Mouse (Mus musculus) erythroblast, embryonic 14.5 days (primary cell): ENCODE data around the gene Ctsd. TPM values are rescaled to one million over a fixed set of nuclear protein-coding genes. Genes with fewer than 3 reads are reported as not detected.

Experiments used
- H3K27me3 ChIP-seq: 2 replicates; pipeline ENCODE4 v1.6.1; 2012; ENCODE audit warnings: inconsistent platforms; ENCODE audit not compliant: control insufficient read depth
- H3K36me3 ChIP-seq: 2 replicates; pipeline ENCODE4 v1.6.1; 2012; ENCODE audit warnings: mild to moderate bottlenecking, inconsistent platforms; ENCODE audit not compliant: control insufficient read depth
- H3K4me1 ChIP-seq: 2 replicates; pipeline ENCODE4 v1.6.1; 2012; ENCODE audit warnings: inconsistent platforms; ENCODE audit not compliant: control insufficient read depth
- H3K4me3 ChIP-seq: replicated peaks from 2 replicates; pipeline ENCODE3; 2012; ENCODE audit warnings: moderate library complexity, mild to moderate bottlenecking, inconsistent platforms
- H3K9me3 ChIP-seq: 2 replicates; pipeline ENCODE4 v1.6.1; 2012; ENCODE audit warnings: low read length, inconsistent platforms, mixed read lengths; ENCODE audit not compliant: control insufficient read depth
- GATA1 ChIP-seq: IDR thresholded peaks from 2 replicates; pipeline ENCODE4 v1.6.1; 2012; ENCODE audit warnings: low read length, inconsistent platforms, mixed read lengths
- TAL1 ChIP-seq: IDR thresholded peaks from 3 replicates; pipeline ENCODE4 v1.6.1; 2012; ENCODE audit warnings: low read length, inconsistent platforms, mixed read lengths
- polyA plus RNA-seq: library from polyadenylated mRNA; stranded (reverse); fragments of >175 nt; gene quantifications from 2 replicates; pipeline ENCODE4 v1.2.3, GENCODE M21; 2012

Ctsd gene
- polyA plus RNA-seq, 1 experiment = 14.4 TPM

GRCm38 (mm10) chr7:142381175-142381574 is 6.7 kb downstream of the Ctsd start:
- Histone ChIP-seq H3K4me1 (peaks cover 100% of the 10 kb centered on the region), H3K4me3 (no peak overlapping the region), H3K36me3 (peaks cover 100% of the 10 kb centered on the region), H3K27me3 (no peaks in the 10 kb centered on the region), H3K9me3 (no peaks in the 10 kb centered on the region)
- TF ChIP-seq GATA1 = no peak

- TF ChIP-seq TAL1 = no peak
- TF ChIP-seq GATA1 = no peak
- Histone ChIP-seq H3K36me3 (peaks cover 100% of the 10 kb centered on the region), H3K9me3 (no peaks in the 10 kb centered on the region), H3K4me3 (no peak overlapping the region), H3K4me1 (peaks cover 100% of the 10 kb centered on the region), H3K27me3 (no peaks in the 10 kb centered on the region)
Observed at GRCm38 (mm10) chr7:142379186-142379585, 8.7 kb downstream of the Ctsd start.

- peaks cover 86% of the 10 kb centered on the region for H3K36me3 ChIP-seq
Observed at GRCm38 (mm10) chr7:142377233-142377925, 10.5 kb downstream of the Ctsd start.

DNA sequence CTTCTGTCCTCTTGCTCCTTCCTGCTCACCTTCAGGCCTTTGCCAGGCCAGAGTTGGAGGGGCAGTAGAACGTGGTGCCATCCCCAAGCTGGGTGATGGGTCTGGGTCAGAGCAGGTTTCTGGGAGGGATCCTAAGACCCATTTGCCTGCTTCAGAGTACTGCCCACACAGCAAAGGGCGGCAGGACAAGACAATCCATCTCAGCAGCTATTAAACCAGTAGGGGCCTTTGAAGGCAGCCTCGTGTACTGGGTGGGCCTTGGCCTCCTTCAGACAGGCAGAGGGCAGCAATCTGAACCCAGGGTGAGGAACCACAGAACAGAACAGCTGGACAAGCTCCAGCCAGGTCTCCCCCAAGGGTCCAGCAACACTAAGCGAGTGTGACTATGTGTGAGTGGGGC is 11.7 kb downstream of the Ctsd start:
- TF ChIP-seq TAL1 (no peak), GATA1 (no peak)
- peaks cover 87% of the 10 kb centered on the region for H3K4me1 ChIP-seq
- H3K4me3 ChIP-seq = no peak overlapping the region
- H3K9me3 ChIP-seq = peaks cover 4% of the 10 kb centered on the region; the same call in 1 of the 2 replicates
- peaks cover 26% of the 10 kb centered on the region for H3K27me3 ChIP-seq
- peaks cover 73% of the 10 kb centered on the region for H3K36me3 ChIP-seq

More at GRCm38 (mm10) chr7:142377233-142377925, 10.5 kb downstream of the Ctsd start:
- TF ChIP-seq GATA1 (peak; percentile 57), TAL1 (peak; percentile 80)
- H3K4me1 ChIP-seq = peaks cover 89% of the 10 kb centered on the region
- peaks cover 13% of the 10 kb centered on the region for H3K27me3 ChIP-seq
- peak overlapping the region; percentile 52 for H3K4me3 ChIP-seq
- no peaks in the 10 kb centered on the region for H3K9me3 ChIP-seq

- Histone ChIP-seq H3K27me3 (peaks cover 34% of the 10 kb centered on the region), H3K36me3 (peaks cover 65% of the 10 kb centered on the region), H3K4me3 (no peak overlapping the region), H3K4me1 (peaks cover 79% of the 10 kb centered on the region), H3K9me3 (peaks cover 4% of the 10 kb centered on the region; the same call in 1 of the 2 replicates)
- TF ChIP-seq GATA1 (no peak), TAL1 (no peak)
Observed at GRCm38 (mm10) chr7:142375261-142375724, 12.5 kb downstream of the Ctsd start.

DNA sequence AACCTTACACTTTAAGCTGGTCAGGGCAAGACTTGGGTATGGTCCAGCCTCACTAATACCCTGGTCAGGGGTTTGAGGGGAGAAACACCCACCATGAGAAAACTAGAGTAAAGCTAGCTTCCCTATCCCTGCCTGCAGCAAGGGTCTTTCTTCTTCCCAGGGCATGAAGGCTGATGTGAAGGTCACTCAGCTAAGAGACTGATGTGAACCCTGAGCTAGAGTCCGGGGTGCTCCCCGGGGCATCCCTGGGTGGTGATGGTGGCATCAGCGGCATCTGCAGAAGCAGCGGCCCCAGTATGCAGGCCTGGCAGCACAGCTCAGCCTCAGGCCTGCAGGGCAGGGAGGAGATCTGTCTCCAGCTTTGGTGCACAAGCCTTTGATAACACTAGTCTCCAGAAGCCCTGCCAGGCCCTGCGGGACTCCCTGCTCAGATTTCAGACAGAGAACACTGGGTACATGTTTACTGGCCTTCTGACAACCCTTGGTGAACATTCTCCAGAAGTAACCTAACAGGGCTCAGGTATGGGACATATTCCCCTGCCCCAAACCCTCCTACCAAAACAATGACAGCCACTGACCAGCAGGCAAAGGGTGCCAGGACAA is 13.3 kb downstream of the Ctsd start:
- Histone ChIP-seq H3K36me3 (peaks cover 57% of the 10 kb centered on the region), H3K9me3 (peaks cover 4% of the 10 kb centered on the region; the same call in 1 of the 2 replicates), H3K4me1 (peaks cover 75% of the 10 kb centered on the region), H3K27me3 (peaks cover 42% of the 10 kb centered on the region), H3K4me3 (no peak overlapping the region)
- TF ChIP-seq TAL1 = no peak
- no peak for TF ChIP-seq GATA1

- Histone ChIP-seq H3K36me3 (peaks cover 50% of the 10 kb centered on the region), H3K4me1 (peaks cover 68% of the 10 kb centered on the region), H3K9me3 (peaks cover 4% of the 10 kb centered on the region; the same call in 1 of the 2 replicates), H3K4me3 (no peak within 1 kb of the TSS), H3K27me3 (peaks cover 49% of the 10 kb centered on the region)
- TF ChIP-seq GATA1 (no peak), TAL1 (no peak)
Observed at GRCm38 (mm10) chr7:142373641-142374412, 14.0 kb downstream of the Ctsd start, which contains the start of gene Ifitm10. TSS of gene Ifitm10 (minus strand) at chr7:142373753.

GRCm38 (mm10) chr7:142373039-142373438 is 14.8 kb downstream of the Ctsd start:
- Histone ChIP-seq H3K4me1 (peaks cover 60% of the 10 kb centered on the region), H3K27me3 (peaks cover 56% of the 10 kb centered on the region), H3K36me3 (peaks cover 42% of the 10 kb centered on the region), H3K9me3 (peaks cover 4% of the 10 kb centered on the region; the same call in 1 of the 2 replicates), H3K4me3 (no peak overlapping the region)
- TF ChIP-seq GATA1 (no peak), TAL1 (no peak)
